Comparison of ENCODE assay signal across 8 mouse cellular contexts in the genomic region with DNA sequence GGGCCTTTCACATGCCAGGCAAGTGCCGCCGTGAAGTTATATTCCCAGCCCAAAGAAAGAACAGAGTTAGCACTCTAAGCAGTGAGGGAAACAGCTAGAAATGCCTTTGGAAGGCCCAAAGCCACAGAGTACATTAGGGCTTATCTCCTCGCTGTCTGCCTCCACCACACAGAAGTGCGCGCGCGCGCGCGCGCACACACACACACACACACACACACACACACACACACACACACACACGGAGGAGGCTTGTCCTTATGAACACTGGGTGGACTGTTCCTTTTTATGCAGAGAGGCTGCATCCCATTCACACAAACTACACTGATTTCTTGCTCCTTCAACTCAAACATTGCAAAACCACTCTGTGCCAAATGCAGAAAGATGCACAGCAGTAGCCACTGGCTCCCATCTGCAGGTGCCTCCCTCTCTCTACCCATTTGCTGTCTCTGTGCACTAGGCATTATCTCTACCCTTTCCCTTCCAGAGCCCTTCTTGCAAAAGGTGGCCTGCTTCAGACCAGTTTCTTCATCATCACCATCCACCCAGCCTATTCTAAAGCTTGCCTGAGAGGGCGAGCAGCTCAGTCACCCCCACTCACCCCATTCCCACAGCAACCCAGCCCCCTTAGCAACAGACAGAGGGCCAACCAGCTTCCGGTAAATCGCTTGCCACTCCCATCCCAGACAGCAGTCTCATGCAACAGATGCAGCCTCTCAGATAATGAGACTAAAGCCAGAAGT.
DNase-seq lines count a peak whose midpoint lies in the region; ATAC-seq and TF ChIP-seq lines count a peak whose summit lies in the region.

No protein-coding gene starts in this region.

- DNase-seq in heart, adult 18-20 months: no peak
- DNase-seq in hindbrain, embryonic 14.5 days (ENCODE audit: low spot score): no peak
- DNase-seq in liver, embryonic 14.5 days (ENCODE audit: low read depth in 3 of 3, low spot score in 3 of 3): peak; percentile 75 to 80 (median 76)
- peak; percentile 70 to 81 for DNase-seq in right cerebral cortex, postnatal 10 days (ENCODE audit: low spot score in 2 of 2)
- no peak for DNase-seq in cerebellum, adult 11-12 months
- DNase-seq in kidney, adult 2 months: no peak

- no peaks in the 10 kb centered on the region for H3K9me3 ChIP-seq in heart, embryonic 12.5 days (replicated peaks)
- H3K9me3 ChIP-seq in hindbrain, embryonic 14.5 days (ENCODE audit: control insufficient read depth, low read length): no peaks in the 10 kb centered on the region
- H3K9me3 ChIP-seq in liver, embryonic 14.5 days (ENCODE audit: control insufficient read depth, low read length): no peaks in the 10 kb centered on the region

- H3K4me2 ChIP-seq in heart, embryonic 12.5 days: peak overlapping the region; percentile 17; the same call in 1 of the 2 replicates
- peak overlapping the region; percentile 61 for H3K4me2 ChIP-seq in hindbrain, embryonic 14.5 days (replicated peaks)
- H3K4me2 ChIP-seq in liver, embryonic 14.5 days (ENCODE audit: low read depth): peak overlapping the region; percentile 66

- peak; percentile 45; the same call in 1 of the 2 replicates for TF ChIP-seq POLR2A in cortical plate, adult 2 months (IDR thresholded peaks at IDR 0.05; ENCODE audit: extremely low read depth, insufficient read depth, low read length)
- no peak for TF ChIP-seq POLR2A in kidney, adult 2 months (IDR thresholded peaks at IDR 0.05; ENCODE audit: low read depth, low read length)

- H3K4me3 ChIP-seq in heart, embryonic 12.5 days: no peak overlapping the region
- H3K4me3 ChIP-seq in cortical plate, adult 2 months (ENCODE audit: insufficient read depth, low read length): peak overlapping the region; percentile 50
- peak overlapping the region; percentile 36 for H3K4me3 ChIP-seq in hindbrain, embryonic 14.5 days (replicated peaks; ENCODE audit: low read length)
- H3K4me3 ChIP-seq in liver, embryonic 14.5 days (ENCODE audit: insufficient read depth in 1 of 2, low read depth in 2 of 2, low read length in 2 of 2): peak overlapping the region; percentile 32 to 34
- no peak overlapping the region for H3K4me3 ChIP-seq in kidney, adult 2 months (ENCODE audit: insufficient read depth, low read depth, low read length)

- H3K27me3 ChIP-seq in heart, embryonic 12.5 days (replicated peaks): peaks cover 22% of the 10 kb centered on the region
- H3K27me3 ChIP-seq in hindbrain, embryonic 14.5 days (ENCODE audit: control insufficient read depth, insufficient read depth, low read length): no peaks in the 10 kb centered on the region
- peaks cover 7% of the 10 kb centered on the region; the same call in 1 of the 2 replicates for H3K27me3 ChIP-seq in liver, embryonic 14.5 days (ENCODE audit: control insufficient read depth, insufficient read depth, low read length)
- H3K27me3 ChIP-seq in kidney, adult 2 months (replicated peaks; ENCODE audit: control insufficient read depth, insufficient read depth, low read length): no peaks in the 10 kb centered on the region

- H3K27ac ChIP-seq in heart, embryonic 12.5 days (ENCODE audit: poor library complexity, severe bottlenecking): peak overlapping the region; percentile 10; the same call in 1 of the 2 replicates
- no peak overlapping the region for H3K27ac ChIP-seq in cortical plate, adult 2 months (ENCODE audit: insufficient read depth, low read length)
- peak overlapping the region; percentile 83; the same call in 1 of the 2 replicates for H3K27ac ChIP-seq in hindbrain, embryonic 14.5 days
- peak overlapping the region; percentile 72 for H3K27ac ChIP-seq in liver, embryonic 14.5 days
- no peak overlapping the region for H3K27ac ChIP-seq in kidney, adult 2 months (ENCODE audit: insufficient read depth, low read depth, low read length)

- peaks cover 32% of the 10 kb centered on the region for H3K4me1 ChIP-seq in heart, embryonic 12.5 days (replicated peaks)
- H3K4me1 ChIP-seq in cortical plate, adult 2 months (ENCODE audit: control insufficient read depth, insufficient read depth, low read length): no peaks in the 10 kb centered on the region
- H3K4me1 ChIP-seq in hindbrain, embryonic 14.5 days (replicated peaks; ENCODE audit: control insufficient read depth, insufficient read depth, low read length): peaks cover 48% of the 10 kb centered on the region
- peaks cover 30 to 33% of the 10 kb centered on the region in 2 experiments for H3K4me1 ChIP-seq in liver, embryonic 14.5 days (replicated peaks; ENCODE audit: control insufficient read depth in 2 of 2, insufficient read depth in 2 of 2, low read length in 1 of 2)
- peaks cover 9% of the 10 kb centered on the region; the same call in 1 of the 2 replicates for H3K4me1 ChIP-seq in kidney, adult 2 months (ENCODE audit: control insufficient read depth, insufficient read depth, low read length)

- peak; percentile 86 for ATAC-seq in heart, embryonic 12.5 days (ENCODE audit: insufficient number of reproducible peaks, low FRiP score)
- no peak for ATAC-seq in hindbrain, embryonic 14.5 days (ENCODE audit: low FRiP score)
- peak; percentile 91 for ATAC-seq in liver, embryonic 14.5 days (ENCODE audit: insufficient read depth)

- no peak overlapping the region for H3K9ac ChIP-seq in heart, embryonic 12.5 days
- no peak overlapping the region for H3K9ac ChIP-seq in hindbrain, embryonic 14.5 days
- H3K9ac ChIP-seq in liver, embryonic 14.5 days (replicated peaks): peak overlapping the region; percentile 45

- peak; percentile 94 for TF ChIP-seq EP300 in liver, embryonic 14.5 days (IDR thresholded peaks at IDR 0.05; ENCODE audit: low read depth)

- TF ChIP-seq CTCF in cortical plate, adult 2 months (IDR thresholded peaks at IDR 0.05; ENCODE audit: extremely low read depth, insufficient read depth, low read length): no peak
- no peak for TF ChIP-seq CTCF in liver, embryonic 14.5 days (IDR thresholded peaks at IDR 0.05; ENCODE audit: low read depth)
- TF ChIP-seq CTCF in kidney, adult 2 months (conservative IDR thresholded peaks at IDR 0.05; ENCODE audit: insufficient read depth, insufficient read length, low read depth, low read length): no peak

- WGBS in heart, embryonic 12.5 days: 53% methylated on average over 15 of the region's 15 CpGs
- 66% methylated on average over 15 of the region's 15 CpGs for WGBS in hindbrain, embryonic 14.5 days
- WGBS in liver, embryonic 14.5 days (ENCODE audit: insufficient replicate concordance): 15% methylated on average over 15 of the region's 15 CpGs
- WGBS in kidney, adult 2 months: 81% methylated on average over 15 of the region's 15 CpGs

- no peaks in the 10 kb centered on the region for H3K36me3 ChIP-seq in heart, embryonic 12.5 days
- no peaks in the 10 kb centered on the region for H3K36me3 ChIP-seq in hindbrain, embryonic 14.5 days (replicated peaks; ENCODE audit: control insufficient read depth, insufficient read depth)
- H3K36me3 ChIP-seq in liver, embryonic 14.5 days (replicated peaks; ENCODE audit: control insufficient read depth, insufficient read depth, low read depth): no peaks in the 10 kb centered on the region
- no peaks in the 10 kb centered on the region for H3K36me3 ChIP-seq in kidney, adult 2 months (ENCODE audit: control insufficient read depth, insufficient read depth, low read length)

Comparison
In these comparisons a context has a peak if more than half of its experiments do, and no peak if none do; other contexts are left out.
1. H3K27ac ChIP-seq: peak in heart, embryonic 12.5 days (single experiment), hindbrain, embryonic 14.5 days (single experiment) and liver, embryonic 14.5 days (single experiment); none in cortical plate, adult 2 months (single experiment) and kidney, adult 2 months (single experiment).
2. H3K4me3 ChIP-seq: peak in cortical plate, adult 2 months (single experiment), hindbrain, embryonic 14.5 days (single experiment) and liver, embryonic 14.5 days (2 of 2); none in heart, embryonic 12.5 days (single experiment) and kidney, adult 2 months (single experiment).
3. DNase-seq: peak in liver, embryonic 14.5 days (3 of 3) and right cerebral cortex, postnatal 10 days (2 of 2); none in heart, adult 18-20 months (0 of 2), hindbrain, embryonic 14.5 days (single experiment), cerebellum, adult 11-12 months (single experiment) and kidney, adult 2 months (single experiment).
4. Peak in every context shown above with its lines, with median percentiles within 50 percentile points of each other: H3K4me2 ChIP-seq.